Mouse (Mus musculus): ENCODE data around the gene Cdk12.
"Not testable (repeated sequence)": the region's sequence is repeated elsewhere in the genome, so short reads cannot be mapped to it uniquely, and the experiment has no call there.

The Cdk12 gene

DNA sequence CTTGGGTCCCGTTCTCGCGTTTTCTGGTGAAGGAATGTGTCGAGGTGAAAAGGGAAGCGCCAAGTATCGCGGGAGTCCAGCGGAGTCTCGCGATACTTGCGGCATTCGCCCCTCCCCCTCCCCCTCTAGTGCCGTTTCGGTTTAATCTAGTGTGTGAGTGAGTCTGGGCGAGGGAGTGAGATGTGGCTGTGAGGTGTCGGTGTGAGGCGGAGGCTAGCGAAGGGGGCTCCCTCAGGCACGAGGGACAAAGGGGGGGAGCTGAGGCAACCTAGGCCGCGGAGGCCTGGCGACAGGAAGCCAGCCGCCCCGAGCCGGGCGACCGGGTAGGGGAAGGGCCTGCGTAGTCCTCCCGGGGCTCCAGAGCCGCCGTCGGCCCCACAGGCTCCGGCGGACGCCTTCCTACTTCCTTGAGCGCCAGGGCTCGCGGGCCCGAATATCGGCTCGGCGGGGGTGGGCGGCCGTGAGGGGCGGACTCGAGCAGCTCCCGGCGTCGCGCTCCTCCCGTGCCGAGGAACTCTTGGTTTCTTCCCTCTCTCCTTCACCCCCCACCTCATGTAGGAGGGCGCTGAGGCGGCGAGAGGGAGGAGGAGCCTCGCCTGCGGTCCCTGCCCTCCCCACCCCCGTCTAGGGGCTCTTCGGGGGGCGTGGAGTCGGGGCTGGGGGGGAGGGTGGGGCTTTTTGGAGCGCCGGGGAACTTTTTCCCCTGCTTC lies at the start of gene Cdk12:
Gene Cdk12, plus strand, starts transcription at position 419 of the 710 bp plus-strand sequence.
- peak; percentile 96 for DNase-seq (ENCODE audit: low spot score)

DNA sequence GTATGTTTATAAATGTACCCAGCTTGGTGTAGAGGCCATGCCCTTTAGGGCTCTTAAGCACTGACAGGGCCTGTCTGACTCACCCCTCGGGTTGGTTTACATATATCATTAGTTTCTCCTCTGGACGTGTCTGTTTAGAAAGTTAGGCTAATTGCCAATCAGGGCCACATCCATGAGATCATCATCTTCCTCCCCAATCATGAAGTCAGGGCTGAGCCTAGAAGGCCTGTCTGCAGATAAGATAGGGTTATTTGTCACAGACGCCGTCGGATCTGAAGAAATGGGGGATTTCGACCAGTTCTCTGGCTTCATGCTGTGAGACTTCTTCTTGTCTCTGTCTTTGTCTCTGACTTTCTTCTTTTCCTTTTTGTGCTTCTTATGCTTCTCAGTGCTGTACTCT lies 47.8 kb upstream of the Cdk12 start:
- no peak for DNase-seq (ENCODE audit: low spot score)

DNA sequence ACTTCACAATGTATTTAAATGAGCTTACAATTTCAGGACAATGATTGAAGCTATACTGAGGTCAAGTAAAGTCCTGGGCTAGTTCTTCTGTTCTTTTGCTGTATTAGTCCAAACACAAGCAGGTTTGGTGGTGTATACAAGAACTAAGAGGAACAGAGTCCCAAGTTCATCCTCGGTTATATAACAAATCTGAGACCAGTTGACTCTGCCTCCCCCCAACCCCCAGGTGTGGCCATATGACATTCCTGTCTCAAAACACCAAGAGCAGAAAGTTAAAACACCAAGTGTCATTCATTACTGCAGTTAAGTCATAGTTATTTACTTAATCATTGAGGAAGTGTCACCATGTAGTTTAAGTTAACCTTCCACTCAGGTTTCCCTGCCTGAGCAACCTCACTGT lies 34.5 kb upstream of the Cdk12 start:
- no peak for DNase-seq (ENCODE audit: low spot score)

DNA sequence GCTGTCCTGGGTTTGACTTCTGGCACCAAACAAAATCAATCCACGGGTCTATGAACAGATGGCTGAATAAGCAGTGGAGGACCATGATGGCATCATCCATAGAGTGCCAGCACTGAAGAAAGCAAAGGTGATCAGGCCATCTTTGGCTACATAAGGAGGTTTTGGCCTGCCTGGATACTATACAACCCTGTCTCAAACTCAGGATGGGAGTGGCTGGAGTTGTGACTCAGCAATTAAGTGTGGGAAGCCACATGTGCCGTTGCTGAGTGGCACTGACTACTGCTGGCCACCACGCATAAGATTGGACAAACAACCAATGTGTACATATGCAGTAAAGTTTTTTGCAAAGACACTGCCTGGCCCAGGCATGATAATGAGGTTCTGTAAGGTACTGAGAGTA lies 20.7 kb upstream of the Cdk12 start:
- DNase-seq (ENCODE audit: low spot score): not testable (repeated sequence)

DNA sequence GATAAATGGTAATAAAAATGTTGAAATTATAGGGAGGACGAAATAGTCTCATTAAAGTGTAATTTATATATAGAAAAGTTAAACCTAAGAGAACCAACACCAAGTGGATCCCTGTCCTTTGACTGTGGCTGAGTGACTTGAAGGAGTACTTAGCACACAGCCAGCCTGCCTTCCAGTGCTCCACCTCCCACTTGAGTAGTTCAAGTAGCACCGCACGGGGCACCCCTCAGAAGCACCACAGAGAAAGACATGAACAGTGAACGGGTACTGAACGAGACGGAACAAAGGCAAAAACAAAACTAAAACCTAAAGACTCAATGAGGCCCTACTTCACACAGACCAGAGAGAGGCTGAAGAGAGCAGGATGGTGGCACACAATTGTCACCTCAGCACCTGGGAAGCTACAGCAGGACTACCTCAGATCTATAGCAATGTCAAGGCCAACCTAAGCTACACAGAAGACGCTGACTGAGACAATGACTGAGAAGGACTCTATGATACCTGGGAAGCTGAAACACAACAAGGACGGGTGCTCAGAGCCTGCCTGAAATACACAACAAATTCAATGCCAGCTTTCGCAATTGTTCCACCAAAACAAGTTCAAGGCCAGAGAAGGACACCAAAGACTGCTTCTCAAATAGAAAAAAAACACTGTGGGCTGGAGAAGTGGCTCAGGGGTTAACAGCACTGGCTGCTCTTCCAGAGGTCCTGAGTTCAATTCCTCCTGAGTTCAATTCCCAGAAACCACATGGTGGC lies 15.0 kb upstream of the Cdk12 start:
- no peak for DNase-seq (ENCODE audit: low spot score)

DNA sequence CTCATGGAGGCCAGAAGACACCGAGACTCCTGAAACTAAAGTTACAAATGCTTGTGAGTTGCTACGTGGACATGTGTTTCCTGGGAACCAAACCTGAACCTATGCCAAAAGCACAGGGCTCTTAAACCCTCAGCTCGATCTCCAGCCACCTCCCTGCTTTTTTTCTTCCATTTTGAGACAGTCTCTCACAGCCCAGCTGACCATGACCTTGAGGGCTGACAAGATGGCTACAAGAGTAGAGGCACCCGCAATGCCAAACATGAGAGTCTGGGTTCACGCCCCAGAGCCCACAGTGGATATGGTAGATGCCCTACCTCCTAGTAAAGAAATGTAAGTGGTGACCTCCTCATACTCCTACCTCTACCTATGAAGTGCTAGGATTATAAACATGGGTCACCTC lies 12.0 kb upstream of the Cdk12 start:
- DNase-seq (ENCODE audit: low spot score): no peak

DNA sequence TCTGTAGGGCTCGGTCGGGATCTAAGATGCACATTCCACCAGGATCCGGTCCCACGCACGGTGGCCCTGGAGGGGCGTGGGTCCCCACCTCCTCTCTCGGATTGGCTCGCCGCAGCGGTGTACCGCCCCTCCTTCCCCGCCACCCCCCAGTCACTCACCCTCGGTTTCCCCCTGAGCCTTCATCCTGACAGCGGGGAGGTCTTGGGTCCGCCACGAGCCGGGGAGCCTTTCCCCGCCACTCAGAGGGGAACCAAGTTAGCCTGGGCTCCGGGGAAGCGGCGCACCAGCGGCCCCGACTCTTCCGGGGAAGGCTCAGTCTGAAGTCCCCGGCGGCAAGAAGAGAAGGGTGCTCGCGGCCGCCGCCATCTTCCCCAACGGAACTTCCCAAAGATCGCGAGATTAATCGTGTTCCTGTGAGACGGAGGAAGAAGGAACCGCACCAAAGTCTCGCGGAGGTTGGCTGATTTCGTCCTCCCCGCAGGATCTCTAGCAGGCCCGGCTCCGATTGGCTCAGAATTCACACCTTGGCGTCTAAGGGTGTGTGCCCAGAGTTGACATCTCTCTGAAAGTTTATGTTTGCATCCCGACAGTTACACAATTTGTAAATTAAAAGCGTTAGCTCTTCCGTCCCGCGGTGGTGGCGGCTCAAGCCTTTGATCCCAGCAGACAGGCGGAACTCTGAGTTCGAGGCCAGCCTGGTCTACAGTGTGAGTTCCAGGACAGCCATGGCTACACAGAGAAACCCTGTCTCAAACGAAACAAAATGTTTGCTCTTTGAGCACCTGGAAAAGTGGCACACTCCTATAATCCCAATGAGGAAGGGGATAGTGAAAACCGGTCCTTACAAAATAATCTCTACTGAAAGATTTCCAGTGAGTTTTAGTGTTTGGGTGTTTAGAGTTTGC lies 9.7 kb upstream of the Cdk12 start, which contains the start of gene Med1:
Gene Med1, minus strand, starts transcription at position 393 of the 905 bp plus-strand sequence.
- peak; percentile 95 for DNase-seq (ENCODE audit: low spot score)

DNA sequence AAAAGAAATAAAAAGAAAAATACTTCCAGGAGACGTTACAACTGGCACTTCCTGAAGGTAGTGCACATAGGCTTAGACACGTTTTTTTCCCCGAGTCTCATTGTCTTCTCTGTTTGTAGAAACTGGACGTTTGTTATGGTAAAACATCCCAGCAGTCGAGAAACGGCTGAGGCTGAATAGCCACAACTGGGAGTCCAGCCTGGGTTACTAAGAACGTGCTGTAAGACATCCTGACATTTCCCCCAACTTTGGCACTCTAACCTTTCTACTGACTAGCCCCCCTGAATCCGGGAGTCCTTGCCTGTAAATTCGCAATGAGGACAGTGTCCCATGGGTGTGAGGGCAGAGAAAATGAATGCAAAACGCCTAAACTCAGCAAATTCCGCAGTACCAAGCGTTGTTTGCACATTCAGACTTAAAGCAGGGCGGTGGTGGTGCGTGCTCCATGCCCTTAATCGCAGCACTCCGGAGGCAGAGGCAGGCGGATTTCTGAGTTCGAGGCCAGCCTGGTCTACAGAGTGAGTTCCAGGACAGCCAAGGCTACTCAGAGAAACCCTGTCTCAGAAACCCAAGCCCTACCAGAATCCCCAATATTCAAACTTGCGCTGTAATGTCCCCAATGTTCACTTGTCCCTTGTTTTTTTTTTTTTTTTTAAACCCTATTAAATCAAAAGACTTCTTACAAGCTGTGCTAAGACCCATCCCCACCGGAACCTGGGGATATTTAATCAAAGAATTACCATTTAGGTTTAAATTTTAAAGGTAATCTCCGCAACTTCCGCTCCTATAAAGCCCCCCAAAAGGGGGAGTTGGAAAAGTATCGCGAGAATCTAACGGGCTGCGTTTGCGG lies 843 bp upstream of the Cdk12 start:
- DNase-seq (ENCODE audit: low spot score): peak; percentile 35

DNA sequence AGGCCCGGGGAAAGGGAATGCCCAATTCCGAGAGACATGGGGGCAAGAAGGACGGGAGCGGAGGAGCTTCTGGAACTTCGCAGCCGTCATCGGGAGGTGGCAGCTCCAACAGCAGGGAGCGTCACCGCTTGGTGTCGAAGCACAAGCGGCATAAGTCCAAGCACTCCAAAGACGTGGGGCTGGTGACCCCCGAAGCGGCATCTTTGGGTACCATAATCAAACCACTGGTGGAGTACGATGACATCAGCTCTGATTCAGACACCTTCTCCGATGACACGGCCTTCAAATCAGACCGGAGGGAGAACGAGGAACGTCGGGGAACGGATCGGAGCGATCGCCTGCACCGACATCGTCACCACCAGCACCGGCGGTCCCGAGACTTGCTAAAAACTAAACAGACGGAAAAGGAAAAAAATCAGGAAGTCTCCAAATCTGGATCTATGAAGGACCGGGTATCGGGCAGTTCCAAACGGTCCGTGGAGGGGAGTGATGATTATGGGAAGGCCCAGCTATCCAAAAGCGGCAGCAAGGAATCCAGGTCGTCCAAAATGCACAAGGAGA lies 572 bp downstream of the Cdk12 start:
- peak; percentile 65 for DNase-seq (ENCODE audit: low spot score)

DNA sequence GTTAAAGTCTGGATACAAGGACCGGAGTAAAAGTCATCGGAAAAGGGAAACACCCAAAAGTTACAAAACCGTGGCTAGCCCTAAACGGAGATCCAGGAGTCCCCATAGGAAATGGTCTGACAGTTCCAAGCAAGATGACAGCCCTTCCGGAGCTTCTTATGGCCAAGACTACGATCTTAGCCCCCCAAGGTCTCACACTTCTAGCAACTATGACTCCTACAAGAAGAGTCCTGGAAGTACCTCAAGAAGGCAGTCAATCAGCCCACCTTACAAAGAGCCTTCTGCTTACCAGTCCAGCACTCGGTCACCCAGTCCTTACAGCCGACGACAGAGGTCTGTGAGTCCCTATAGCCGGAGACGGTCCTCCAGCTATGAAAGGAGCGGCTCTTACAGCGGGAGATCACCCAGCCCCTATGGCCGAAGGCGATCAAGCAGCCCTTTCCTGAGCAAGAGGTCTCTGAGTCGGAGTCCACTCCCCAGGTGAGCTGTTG lies 1.1 kb downstream of the Cdk12 start:
- DNase-seq (ENCODE audit: low spot score): peak; percentile 28

DNA sequence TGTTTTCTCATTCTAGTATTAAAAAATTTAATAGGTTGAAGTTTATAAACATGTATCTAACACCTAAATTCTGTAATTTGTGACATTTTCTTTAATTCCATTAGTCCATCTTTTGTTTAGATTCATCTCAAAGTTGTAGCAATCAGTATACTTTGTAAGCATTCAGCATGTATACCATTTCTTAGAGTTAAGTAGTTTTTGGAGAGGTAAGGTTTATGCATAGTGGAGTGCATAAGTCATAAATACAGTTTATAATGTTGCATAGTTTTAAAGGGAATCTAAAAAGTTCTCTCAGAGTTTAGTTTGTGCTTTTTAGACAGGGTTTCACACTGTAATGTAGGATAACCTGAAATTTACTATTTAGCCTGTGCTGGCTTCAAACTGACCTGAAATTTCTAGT lies 2.6 kb downstream of the Cdk12 start:
- no peak for DNase-seq (ENCODE audit: low spot score)

DNA sequence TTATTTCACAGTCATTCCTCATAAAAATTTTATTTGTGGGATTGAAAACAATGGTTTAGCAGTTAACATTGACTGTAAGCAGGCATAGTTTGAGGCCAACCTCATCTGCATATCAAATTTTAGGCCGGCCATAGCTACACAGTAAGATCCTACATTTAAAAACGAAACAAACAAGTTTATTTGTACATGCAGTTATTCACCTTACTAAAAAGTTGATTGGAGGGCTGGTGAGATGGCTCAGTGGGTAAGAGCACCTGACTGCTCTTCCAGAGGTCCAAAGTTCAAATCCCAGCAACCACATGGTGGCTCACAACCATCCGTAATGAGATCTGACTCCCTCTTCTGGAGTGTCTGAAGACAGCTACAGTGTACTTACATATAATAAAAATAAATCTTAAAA lies 3.4 kb downstream of the Cdk12 start:
- not testable (repeated sequence) for DNase-seq (ENCODE audit: low spot score)

DNA sequence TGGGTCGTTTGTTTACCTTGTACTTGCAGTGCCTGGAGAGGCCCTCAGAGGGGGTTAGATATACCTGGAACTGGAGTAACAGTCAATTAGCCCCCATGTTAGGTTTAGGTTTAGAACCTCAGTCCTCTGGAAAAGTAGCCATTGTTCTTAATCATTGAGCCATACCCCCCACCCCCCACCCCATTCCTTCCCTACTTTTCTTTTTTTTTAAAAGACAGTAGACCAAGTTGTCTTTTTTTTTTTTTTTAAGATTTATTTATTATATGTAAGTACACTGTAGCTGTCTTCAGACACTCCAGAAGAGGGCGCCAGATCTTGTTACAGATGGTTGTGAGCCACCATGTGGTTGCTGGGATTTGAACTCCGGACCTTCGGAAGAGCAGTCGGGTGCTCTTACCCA lies 6.8 kb downstream of the Cdk12 start:
- not testable (repeated sequence) for DNase-seq (ENCODE audit: low spot score)

DNA sequence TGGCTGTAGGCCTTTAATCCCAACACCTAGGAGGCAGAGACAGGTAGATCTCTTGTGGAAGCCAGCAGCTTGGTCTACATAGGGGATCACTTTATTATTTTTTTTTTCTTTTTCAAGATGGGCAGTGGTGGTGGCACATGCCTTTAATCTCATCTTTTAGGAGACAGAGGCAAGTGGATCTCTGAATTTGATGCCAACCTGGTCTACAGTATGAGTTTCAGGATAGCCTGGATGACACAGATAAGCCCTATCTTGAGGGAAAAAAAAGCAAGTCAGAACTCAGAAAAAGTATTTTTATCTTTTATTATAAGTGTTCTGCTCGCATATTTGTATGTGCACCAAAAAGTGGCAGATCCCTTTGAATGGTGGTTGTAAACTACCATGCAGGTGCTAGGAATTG lies 10.5 kb downstream of the Cdk12 start:
- no peak for DNase-seq (ENCODE audit: low spot score)

DNA sequence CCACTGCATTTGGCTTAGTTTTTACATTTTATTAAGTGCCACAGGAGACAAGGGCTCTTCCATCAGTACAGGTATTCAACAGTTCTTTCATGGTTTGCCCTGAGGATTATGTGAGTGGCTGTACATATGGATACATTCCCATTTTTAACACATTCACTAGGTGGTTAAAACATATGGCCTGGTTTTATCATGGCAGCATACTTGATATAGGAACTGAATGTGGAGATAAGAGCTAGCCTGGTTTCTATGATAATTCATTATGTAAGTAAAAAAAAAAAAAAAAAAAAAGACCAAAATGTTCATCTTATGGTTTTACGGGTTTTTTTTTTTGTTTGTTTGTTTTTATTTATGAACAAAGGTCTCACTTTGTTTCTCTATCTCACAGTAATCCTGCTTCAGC lies 23.5 kb downstream of the Cdk12 start:
- DNase-seq (ENCODE audit: low spot score): no peak

DNA sequence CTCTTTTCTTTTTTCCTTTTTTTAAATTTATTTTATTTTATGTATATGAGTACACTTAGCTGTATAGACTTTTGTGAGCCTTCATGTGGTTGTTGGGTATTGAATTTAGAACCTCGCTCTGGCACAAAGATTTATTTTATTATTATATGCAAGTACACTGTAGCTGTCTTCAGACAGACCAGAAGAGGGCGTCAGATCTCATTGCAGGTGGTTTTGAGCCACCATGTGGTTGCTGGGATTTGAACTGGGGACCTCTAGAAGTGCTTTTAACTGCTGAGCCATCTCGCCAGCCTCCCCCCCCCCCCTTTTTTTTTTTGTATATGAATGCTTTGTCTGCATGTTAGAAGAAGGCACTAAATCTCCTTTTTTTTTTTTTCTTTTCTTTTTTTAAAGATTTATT lies 35.6 kb downstream of the Cdk12 start:
- DNase-seq (ENCODE audit: low spot score): no peak

DNA sequence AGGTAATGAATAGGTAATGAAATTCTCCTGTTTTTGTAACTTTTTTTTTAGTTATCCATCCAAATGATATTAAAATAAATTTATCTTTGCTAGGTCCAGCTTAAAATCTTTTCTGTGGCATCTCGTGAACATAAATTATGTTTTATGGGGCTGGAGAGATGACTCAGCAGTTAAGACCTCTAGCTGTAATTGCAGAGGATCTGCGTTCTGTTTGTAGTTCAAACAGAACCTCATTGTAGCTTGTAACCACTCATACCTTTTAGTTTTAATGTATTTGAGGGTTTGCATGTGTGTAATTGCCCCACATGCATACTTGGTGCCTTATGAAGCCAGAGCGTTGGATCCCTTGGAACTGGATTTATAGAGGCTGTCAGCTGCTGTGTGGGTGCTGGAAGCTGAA lies 36.1 kb downstream of the Cdk12 start:
- no peak for DNase-seq (ENCODE audit: low spot score)

DNA sequence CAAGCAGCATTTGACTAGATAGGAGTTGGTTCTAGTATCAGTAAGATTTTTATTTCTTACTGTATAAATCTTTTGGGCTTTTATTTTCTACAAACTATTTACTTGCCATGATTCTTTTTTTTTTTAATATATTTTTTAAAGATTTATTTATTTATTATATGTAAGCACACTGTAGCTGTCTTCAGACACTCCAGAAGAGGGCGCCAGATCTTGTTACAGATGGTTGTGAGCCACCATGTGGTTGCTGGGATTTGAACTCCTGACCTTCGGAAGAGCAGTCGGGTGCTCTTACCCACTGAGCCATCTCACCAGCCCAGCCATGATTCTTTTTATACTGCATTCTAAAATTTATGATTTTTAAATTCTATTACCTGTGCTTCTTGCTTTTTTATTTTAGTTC lies 40.1 kb downstream of the Cdk12 start:
- not testable (repeated sequence) for DNase-seq (ENCODE audit: low spot score)

DNA sequence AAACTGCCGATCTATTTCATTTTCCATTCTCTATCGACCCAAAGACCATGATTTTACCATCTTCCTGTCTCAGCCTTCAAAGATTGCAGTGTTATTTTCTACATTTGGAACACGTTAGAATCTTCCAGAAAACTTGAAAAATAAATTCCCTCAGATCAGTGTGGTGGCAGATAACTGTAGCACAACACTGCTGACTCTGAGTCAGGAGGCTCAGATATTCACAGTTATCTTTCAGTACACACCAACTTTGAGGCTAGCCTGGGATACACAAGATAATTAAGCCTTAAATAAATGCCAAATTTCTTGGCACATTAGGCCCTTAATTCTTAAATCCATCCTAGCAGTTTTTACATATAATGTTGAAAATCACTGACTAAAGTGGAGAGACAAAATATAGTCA lies 41.6 kb downstream of the Cdk12 start:
- no peak for DNase-seq (ENCODE audit: low spot score)

DNA sequence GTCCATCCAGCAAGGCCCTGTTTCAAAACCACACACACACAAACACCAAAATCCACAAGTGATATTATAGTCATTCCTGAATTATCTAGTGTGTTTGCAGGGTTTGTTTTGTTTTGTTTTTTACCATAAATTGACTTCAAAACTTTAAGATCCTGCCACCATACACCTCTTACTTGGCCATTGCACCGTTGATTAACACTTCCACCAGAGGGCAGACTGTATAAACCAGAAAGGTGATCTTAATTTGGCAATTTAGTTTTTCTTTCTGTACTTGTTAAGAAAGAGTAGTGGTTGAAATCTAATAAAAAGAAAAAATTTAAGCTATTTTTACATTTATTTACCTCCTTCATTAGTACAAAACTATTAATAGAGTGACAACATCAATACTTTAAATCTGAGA lies 44.5 kb downstream of the Cdk12 start:
- DNase-seq (ENCODE audit: low spot score): no peak

DNA sequence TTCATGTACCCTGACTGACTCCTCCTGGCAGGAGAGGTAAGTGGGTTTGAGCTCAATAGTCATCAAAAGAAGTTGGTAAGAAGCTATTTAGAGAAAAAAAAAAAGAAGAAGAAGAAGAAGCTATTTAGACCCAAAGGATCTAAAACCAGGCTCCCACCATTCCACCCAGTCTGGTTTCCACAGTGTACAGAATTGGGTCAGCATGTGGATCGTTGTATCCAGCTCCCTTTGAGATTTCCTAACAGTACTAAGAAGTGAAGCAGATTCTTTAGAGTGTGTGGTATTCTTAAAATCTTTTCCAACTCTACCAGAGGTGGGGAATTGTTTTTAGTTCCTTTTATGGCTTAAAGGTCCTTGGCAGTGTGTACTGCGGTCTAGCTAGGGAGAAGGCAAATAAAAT lies 50.9 kb downstream of the Cdk12 start:
- no peak for DNase-seq (ENCODE audit: low spot score)
